8 mouse cellular contexts compared by ENCODE assay signal in genomic region chr1:55736054-55736740, GRCm38 (mm10).
DNase-seq lines count a peak whose midpoint lies in the region; ATAC-seq and TF ChIP-seq lines count a peak whose summit lies in the region.
"Had no signal": no experiment of that assay in that cellular context is flagged by ENCODE, and none has a peak within 500 bp of the region (broad histone marks: within the 10 kb centered on the region; RNA-seq: fewer than 3 reads in every experiment).

No protein-coding gene starts in this region.

- H3K27me3 ChIP-seq in intestine, embryonic 14.5 days (replicated peaks; ENCODE audit: control insufficient read depth, insufficient read depth, low read length) = no peaks in the 10 kb centered on the region
- peaks cover 5% of the 10 kb centered on the region; the same call in 1 of the 2 replicates for H3K27me3 ChIP-seq in midbrain, embryonic 13.5 days

- no peaks in the 10 kb centered on the region for H3K4me1 ChIP-seq in intestine, embryonic 14.5 days (replicated peaks; ENCODE audit: control insufficient read depth, insufficient read depth, low read length)
- H3K4me1 ChIP-seq in midbrain, embryonic 13.5 days (replicated peaks) = no peaks in the 10 kb centered on the region

- intact Hi-C loops in gastrocnemius, adult 2 months (cut with DNase I) = loop anchor here (1.0 to 10.0 kb wide), 4 partner anchors 101 to 331 kb away; partner anchors contain the start of gene Plcl1

- H3K9ac ChIP-seq in intestine, embryonic 14.5 days (ENCODE audit: low read length) = no peak overlapping the region
- H3K9ac ChIP-seq in midbrain, embryonic 13.5 days (replicated peaks) = no peak overlapping the region

- no peaks in the 10 kb centered on the region for H3K36me3 ChIP-seq in intestine, embryonic 14.5 days (ENCODE audit: control insufficient read depth, insufficient read depth, low read length)
- H3K36me3 ChIP-seq in midbrain, embryonic 13.5 days = no peaks in the 10 kb centered on the region

- peak; percentile 57 for ATAC-seq in activated CD4-positive, CD25-positive, alpha-beta regulatory T cell, adult 4 months
- peak; percentile 88 for ATAC-seq in intestine, embryonic 14.5 days (replicated peaks; ENCODE audit: low FRiP score, low TSS enrichment, low read depth)
- peak; percentile 90 for ATAC-seq in midbrain, embryonic 13.5 days

- 82% methylated on average over 14 of the region's 14 CpGs for WGBS in intestine, embryonic 14.5 days
- WGBS in midbrain, embryonic 13.5 days = 86% methylated on average over 14 of the region's 14 CpGs

- DNase-seq in cerebellum, postnatal 25 days = peak; percentile 80 to 88
- DNase-seq in gastrocnemius, adult 2 months = peak; percentile 87
- peak; percentile 91 for DNase-seq in intestine, embryonic 14.5 days (ENCODE audit: low spot score)
- DNase-seq in left cerebral cortex, adult 8-10 months (ENCODE audit: low spot score in 2 of 2) = peak; percentile 35 to 83
- DNase-seq in spleen, adult 18-20 months = peak; percentile 38 to 57

- no peaks in the 10 kb centered on the region for H3K9me3 ChIP-seq in intestine, embryonic 14.5 days (ENCODE audit: control insufficient read depth, low read length)
- H3K9me3 ChIP-seq in midbrain, embryonic 13.5 days = no peaks in the 10 kb centered on the region

- no peak overlapping the region for H3K4me3 ChIP-seq in gastrocnemius, adult 2 months
- H3K4me3 ChIP-seq in intestine, embryonic 14.5 days (ENCODE audit: low read depth, low read length) = no peak overlapping the region
- no peak overlapping the region for H3K4me3 ChIP-seq in midbrain, embryonic 13.5 days (replicated peaks)
- H3K4me3 ChIP-seq: myocyte had no signal

- no peak overlapping the region for H3K27ac ChIP-seq in gastrocnemius, adult 2 months
- H3K27ac ChIP-seq in intestine, embryonic 14.5 days (ENCODE audit: low read depth) = no peak overlapping the region
- H3K27ac ChIP-seq in midbrain, embryonic 13.5 days = no peak overlapping the region

- peak; percentile 96 for TF ChIP-seq CTCF in gastrocnemius, adult 2 months (IDR thresholded peaks at IDR 0.05)

- H3K4me2 ChIP-seq in intestine, embryonic 14.5 days (ENCODE audit: low read length) = no peak overlapping the region
- H3K4me2 ChIP-seq in midbrain, embryonic 13.5 days (replicated peaks) = no peak overlapping the region
